Mouse (Mus musculus) mature B cell (primary cell): ENCODE measurements around the gene Ier2.
"Not testable (repeated sequence)": the region's sequence is repeated elsewhere in the genome, so short reads cannot be mapped to it uniquely, and the experiment has no call there.

Source experiments
- in situ Hi-C: fragments of 300-500 bp; cut with MboI; formaldehyde crosslinking; loops from 2 replicates; pipeline ENCODE4 v1.14.3; 2019

The Ier2 gene

DNA sequence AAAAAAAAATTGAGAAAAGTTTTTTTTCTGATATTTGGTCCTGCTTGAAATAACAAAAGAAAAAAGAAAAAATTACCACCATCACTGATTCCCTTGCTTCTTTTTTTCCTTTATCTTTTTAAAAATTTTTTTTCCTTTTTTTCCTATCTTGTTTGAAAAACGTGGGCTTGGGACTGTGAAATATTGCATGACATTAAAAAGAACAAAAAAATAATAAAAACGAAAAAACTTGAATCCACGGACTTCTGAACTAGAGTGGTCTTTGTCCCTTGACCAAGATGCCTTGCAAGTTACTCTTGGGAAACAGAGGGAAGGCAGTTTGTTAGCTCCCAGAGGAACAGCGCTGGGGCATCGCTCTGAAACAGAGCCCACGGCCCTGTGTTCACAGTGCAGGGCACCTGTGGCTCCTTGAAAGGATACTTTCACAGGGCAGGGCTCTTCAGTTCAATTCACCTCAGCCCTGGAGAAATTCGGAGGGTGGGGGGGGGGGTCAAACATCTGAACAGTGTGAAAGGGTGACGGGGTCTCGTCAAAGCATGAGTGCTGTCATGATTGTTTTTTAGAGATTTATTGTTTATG, 22.6 kb downstream of the Ier2 start:
- in situ Hi-C loops = no loop called here

DNA sequence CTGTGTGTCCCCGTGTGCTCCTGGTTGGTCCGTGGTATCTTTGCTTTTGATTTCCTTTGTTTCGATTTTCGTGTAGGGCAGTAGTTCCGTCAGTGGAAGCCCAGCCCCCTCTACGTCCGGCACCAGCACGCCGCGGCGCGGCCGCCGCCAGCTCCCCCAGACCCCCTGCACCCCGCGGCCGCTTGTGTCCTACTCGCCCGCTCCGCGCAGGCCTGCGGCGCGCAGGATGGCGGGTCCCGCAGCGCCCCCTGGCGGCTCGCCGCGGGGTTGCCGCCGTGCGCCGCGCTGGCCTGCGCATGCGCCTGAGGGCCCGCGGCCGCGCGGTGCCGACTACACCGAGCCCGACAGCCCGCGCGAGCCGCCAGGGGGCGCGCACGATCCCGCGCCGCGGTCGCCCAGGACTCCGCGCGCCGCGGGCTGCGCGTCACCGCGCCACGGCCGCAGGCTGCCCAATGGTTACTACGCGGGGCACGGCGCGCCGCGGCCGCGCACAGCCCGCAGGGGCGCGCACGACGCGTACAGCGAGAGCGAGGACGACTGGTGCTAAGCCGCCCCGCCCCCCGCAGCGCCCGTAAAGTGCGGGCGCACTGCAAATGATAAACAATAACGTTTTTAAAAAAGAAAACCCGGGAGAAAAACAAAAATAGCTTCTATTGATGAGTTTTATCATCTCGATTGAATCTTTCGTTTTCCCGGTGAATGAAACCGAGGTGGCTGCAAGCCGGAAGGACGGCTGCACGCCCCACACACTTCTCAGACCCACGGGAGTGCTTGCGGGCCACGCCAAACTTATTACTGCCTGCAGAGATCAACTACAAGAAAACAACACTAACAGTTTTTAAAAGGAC, 23.3 kb downstream of the Ier2 start:
- in situ Hi-C loops = no loop called here

DNA sequence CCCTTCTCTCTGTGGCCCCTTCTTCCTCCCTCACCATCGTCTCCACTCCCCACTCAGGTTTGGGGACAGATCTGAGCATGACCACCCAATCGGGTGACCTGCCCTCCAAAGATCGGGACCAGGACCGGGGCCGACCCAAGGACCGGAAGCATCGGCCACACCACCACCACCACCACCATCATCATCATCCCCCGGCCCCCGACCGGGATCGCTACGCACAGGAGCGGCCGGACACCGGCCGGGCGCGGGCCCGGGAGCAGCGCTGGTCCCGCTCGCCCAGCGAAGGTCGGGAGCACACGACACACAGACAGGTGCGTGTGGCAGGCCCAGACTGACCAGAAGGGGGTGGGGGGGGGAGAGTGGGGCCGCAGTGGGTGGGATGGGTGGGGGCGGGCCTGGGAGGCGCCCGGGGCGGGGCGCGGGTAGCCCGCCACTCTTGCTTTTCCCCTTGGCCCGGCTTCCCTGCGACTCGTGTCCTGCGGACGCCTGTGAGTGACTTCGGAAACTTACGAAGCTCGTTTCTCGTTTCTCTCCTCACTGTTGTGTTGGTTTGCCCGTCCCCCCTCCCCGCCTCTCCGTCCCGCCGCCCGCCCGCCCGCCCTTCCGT, 24.0 kb downstream of the Ier2 start:
- in situ Hi-C loops = no loop called here

DNA sequence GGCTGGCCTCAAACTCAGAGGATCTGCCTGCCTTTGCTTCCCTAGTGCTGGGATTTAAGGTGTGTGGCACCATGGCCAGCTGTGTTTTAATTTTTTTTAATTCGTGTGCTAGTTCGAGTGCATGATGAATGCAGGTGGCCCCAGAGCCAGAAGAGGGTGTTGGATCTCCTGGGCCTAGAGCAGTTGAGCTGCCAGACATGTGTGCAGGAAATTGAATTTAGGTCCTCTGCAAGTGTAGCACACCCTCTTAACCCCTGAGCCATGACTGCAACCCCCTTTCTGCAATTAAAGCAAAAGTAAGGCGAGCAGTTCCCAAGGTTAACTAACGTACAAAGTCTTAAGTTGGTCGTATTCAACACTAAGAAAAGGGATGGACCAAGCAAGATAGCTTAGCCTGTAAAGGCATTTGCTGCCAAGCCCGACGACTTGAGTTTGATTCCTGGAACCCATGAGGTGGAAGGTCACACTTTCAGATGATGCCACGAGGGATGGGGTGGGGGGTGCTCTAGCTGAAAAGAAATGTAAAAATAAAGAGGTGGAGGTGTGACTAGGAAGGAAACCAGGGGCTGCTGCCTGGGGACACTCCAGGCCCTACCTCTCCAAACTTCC, 24.6 kb downstream of the Ier2 start:
- in situ Hi-C loops = no loop called here

DNA sequence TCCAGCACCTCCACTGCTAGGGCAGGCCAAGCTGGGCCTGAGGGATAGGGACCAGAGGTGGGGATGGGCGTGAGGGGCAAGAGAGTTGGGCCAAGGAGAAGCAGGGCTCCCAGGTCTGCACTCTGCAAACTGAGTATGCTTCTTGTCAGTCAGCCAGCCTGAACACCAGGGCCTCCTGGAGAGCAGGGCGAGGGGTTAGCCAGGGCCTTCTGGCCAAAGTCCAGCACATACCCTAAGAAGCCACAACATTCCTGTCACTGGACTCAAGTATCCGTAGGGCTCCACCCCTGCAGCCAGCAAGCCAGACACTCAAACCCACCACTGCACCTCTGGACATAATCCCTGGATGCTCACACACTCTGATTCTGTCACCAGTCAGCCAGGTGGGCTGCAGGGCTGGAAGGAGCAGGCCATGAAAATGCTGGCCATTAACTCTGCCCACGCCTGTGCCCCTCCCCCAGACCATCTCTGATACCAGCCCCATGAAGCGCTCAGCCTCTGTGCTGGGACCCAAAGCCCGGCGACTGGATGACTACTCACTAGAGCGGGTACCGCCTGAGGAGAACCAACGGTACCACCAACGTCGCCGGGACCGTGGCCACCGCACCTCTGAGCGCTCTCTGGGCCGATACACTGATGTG, 26.5 kb downstream of the Ier2 start:
- in situ Hi-C loops = no loop called here

DNA sequence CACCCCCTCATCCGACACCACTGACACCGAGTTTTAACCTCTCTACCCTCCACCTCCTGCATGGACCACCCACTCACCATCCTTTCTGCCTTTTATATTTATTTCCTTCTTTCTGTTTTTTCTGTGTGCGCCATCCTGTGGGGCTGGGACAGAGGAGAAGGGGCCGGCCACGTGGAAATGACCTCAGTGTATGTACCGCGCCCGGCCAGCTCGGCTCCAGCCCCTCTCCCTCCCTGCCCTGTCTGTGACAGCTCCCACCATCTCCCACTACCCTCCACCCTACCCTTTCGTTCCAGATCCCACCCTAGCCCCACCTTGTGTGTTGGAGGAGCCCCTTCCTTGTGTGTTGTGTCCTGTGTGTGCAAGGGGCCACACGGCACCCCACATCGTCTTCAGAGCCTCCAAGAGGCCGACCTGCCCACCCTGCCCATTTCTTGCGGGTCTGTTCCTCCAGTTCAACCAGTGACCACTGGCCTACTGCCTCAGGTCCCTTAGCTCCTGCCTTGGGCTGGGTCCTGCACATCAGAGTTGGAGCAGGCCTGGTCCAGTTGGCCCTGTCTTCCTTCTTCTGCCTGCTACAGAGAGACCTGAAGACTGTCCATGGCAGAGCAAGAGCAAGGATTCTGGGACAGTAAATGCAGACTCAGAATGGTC, 27.1 kb downstream of the Ier2 start:
- in situ Hi-C loops = no loop called here

DNA sequence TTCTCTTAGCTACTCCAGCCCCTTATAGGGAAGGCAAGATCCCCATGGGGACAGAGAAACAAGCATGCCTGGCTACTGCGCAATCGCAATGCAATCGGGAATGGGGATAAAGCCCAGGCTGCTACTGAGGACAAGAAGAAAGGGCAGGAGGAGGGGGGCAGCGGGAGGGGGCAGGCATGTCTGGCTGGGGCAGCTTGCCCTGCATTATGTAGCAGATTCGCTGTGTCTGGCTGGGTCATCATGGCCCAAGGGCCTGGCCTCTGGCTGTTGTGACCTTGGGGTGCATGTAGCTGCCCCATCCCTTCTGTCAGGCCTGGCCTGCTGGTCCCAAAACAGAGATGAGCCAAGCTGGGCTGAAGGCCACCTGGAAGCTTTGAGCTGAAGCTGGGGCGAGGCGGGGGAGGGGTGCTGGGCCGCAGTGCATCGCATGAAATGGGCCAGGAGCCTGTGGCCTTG, 27.8 kb downstream of the Ier2 start:
- in situ Hi-C loops = no loop called here

DNA sequence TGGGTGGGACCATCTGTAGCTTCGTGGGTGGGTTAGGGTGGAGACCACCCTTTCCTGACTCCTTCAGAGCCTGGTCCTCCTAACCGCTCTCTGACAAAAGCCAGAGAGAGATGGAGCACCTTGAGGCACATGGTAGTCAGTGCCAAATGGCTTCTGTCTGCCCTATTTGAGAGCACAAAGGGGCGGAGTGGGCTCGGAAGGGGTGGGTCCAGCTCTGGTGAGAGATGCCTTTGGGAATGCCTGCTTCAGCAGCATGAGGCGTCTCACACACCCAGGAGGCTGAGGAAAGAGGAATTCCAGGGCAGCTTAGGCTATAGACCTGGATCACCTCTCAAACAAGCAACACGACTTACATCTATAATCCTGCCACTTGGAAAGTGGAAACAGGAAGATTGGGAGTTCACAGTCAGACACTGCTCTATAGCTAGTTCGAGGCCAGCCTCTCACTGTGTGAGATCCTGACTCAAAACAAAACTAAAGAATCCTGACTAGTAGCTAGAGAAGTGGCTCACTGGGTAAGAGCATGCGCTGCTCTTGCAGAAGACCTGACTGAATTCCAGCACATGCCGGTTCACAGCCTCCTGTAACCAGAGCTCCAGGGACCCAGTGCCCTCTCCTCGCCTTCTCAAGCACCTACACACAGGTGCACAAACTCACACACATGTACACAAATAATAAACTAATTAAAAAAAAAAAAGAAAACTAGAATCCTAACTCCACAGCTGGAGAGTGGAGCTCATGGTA, 28.6 kb downstream of the Ier2 start:
- in situ Hi-C loops = no loop called here

DNA sequence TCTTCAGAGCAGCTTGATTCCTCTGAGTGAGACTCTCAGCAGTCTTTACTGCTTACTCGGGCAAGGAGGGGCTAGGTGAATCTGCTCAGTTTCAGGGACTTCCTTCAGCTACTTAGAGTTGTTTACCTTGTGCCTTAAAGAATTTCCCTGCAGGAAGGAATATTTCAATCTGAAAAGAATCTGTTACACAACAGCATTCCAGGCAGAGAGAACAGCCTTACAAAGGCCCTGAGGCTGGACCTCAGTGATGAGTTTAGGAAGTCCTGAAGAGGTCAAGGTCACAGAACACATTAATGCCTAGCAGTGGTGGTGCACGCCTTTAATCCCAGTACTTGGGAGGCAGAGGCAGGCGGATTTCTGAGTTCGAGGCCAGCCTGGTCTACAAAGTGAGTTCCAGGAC, 30.8 kb downstream of the Ier2 start:
- in situ Hi-C loops = no loop called here

DNA sequence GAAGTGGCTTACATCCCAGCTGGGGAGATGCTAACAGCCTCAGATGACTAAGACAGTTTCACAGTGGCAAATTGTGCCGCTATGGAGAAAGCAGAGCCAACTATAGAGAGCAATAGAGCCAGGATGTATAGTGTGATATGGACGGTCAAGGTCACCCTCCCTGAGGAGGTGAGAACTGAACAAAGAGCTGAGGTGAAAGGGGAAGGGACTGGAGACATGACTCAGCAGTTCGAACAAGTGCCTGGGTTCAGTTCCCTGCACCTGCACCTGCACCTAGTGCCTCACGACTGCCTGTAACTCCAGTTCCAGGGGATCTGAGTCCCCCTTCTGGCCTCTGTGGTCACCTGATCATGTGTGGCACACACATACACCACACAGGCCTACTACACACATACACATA, 32.5 kb downstream of the Ier2 start:
- in situ Hi-C loops = no loop called here

DNA sequence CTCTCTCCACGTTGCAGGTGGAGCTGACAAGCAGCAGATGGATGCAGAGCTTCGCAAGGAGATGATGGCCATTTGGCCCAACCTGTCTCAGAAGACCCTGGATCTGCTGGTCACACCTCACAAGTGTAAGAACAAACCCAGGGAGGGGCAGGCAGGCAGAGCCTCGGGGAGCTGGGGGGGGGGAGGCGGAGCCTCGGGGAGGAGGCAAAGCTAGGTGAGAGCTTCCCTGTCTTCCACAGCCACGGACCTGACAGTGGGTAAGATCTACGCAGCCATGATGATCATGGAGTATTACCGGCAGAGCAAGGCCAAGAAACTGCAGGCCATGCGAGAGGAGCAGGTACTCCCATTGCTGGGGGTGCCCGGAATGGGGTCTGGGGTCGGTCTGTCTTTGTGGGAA, 33.1 kb downstream of the Ier2 start:
- in situ Hi-C loops = no loop called here

DNA sequence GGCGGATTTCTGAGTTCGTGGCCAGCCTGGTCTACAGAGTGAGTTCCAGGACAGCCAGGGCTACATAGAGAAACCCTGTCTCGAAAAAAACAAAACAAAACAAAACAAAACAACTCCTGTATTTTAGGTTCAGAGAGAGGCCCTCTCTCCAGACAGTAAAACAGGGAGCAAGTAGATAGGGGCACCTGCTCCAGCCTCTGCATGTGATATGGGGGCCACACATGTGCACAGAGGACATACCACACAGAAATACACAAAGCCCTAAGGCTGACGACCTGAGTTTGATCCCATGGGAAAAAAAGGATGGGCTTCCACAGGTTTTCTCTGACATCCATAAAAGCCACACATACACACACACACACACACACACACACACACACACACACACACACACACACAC, 39.2 kb downstream of the Ier2 start:
- in situ Hi-C loops = not testable (repeated sequence)

DNA sequence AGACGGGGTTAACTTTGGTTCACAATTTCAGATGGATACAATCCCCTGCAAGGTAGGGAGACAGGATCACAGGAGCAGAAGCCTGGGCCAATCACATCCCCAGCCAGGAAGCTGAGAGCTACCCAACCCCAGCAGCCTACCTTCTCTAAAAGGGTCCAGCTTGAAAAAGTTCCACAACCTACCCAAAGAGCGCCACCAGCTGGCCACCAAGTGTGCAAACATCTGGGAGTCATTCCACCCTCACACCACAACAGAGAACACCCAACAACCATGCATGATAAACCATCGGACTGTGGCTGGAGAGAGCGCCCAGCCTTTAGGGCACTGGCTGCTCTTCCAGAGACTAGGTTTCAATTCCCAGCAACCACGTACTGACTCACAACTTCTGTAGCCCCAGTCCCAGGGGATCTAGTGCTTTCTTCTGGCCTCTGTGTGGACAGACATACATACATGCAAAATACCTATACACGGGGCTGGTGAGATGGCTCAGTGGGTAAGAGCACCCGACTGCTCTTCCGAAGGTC, 41.5 kb downstream of the Ier2 start:
- in situ Hi-C loops = no loop called here

DNA sequence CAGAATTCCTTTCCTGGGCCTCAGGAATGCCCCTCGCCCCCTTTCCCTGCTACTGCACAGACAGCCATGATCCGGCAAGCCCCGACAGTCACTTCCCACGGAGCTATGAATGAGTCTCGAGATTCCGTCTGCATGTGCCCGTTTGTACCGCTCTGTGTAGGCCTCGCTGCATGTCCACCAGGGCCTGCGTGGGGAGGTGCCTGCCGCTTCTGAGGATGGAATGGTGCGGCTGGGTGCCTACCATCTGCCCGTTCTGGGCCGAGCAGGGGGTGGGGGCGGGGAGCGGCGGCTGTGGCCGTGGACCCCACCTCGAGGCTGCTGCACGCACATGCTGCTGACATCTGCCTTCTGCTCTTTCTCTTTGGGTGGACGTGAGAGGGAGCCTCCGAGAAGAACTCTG, 45.6 kb downstream of the Ier2 start:
- in situ Hi-C loops = no loop called here

DNA sequence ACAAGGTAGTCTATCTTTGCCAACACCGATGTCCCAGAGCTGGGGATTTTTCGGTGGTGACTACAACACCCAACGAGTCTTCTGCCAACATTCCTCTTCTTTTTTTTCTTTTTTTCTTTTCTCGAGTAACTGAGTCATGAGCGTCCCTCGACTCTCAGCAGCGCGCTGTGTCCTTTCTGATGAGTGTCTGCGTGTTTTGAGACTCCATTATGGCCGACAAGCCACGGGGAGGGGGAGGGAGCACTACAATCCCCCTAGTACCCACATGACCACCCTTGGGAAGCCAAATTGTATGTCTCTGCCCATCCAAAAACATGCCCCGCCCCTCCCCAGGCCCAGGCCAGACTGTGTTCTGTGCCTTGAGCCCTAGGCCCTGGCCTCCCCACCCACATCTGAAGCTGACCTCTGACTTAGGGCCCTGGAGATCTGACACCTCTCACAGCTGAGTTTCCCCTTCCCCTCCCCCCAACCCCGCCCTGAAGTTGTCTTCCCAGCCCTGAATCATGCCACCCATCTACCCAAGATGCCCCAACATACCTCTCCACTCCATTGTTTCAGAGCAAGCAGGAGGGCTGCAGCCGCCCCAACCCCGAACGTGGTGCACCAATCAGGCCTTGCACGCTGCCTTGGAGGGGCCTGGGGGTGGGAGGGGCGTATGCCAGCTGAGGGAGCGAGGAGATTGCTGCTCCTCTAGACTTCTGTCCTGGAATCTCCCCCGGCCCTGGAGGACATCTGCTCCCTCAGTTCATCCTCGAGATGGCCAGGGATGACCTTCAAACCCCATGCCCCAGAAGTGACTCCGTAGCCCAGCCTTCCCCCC, 46.8 kb downstream of the Ier2 start:
- in situ Hi-C loops = no loop called here

DNA sequence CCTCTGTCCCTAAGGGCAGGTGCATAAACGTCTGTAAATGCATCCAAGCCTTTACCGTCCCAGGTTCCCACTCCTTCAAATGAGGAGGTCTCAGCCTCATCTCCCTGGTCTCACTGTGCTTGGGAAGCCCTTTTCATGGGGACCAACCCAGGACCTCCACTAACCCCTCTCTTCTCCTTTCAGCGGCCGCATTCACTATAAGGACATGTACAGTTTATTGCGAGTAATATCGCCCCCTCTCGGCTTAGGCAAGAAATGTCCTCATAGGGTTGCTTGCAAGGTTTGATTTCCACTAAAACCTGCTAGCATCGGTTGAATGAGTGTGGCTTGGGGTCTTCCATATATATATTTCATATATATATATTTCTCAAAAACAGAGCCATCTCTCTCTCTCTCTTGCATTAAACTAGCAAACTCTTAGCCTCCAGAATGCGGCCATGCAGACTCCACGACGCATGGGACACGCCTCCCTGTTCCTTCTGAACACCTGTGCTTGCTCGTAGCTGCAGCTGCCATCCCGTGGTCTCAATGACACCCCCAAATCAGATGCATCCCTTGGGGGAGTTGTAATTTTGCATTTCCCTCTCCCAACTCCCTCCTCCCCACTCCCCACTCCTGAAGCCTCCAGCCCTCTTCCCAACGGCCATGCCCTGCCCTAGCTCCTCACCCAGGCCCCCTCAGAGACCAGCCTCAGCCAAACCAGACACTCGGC, 48.0 kb downstream of the Ier2 start:
- in situ Hi-C loops = no loop called here
